Mouse (Mus musculus): Measurements from ENCODE around the gene Slc15a2.

The Slc15a2 gene

DNA sequence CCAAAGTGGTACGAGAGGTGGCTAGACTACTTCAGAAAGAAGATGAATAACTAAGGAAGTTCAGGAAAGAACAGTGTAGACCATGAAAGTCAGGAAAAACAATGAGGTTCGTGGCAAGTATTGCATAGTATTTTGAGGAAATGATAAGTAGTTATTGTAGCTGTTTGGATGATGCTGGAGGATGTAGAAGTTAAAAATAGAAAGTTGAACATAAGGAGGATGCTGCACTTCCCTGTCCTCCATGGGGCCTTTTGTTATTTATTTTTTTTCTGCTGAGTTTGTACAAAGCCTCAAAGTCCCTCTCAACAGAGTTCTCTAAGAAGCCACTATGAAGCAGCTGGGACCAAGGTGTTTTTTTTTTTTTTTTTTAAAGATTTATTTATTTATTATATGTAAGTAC is 37.0 kb downstream of the Slc15a2 start:
- DNase-seq = no peak

DNA sequence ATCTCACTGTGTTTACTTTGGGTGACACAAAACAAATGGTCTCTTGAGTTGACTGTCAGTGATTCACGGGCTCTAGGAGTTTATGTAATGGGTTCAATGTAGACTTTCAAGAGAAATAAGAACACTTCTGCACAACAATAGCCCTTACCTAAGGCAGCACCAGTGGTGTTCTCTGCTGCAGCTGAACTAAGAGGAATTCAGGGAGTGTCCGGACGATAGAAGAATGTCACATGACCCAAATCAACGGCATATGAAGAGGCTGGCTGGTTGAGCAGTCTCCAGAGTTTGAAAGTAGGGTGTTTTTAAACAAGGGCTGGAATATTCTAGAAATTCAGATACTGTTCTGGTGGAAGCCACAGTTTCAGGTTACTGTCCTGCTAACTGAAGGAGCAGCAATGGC is 37.7 kb downstream of the Slc15a2 start:
- no peak for DNase-seq

GRCm38 (mm10) chr16:36743580-36743979 is 41.2 kb downstream of the Slc15a2 start:
- DNase-seq = no peak

DNA sequence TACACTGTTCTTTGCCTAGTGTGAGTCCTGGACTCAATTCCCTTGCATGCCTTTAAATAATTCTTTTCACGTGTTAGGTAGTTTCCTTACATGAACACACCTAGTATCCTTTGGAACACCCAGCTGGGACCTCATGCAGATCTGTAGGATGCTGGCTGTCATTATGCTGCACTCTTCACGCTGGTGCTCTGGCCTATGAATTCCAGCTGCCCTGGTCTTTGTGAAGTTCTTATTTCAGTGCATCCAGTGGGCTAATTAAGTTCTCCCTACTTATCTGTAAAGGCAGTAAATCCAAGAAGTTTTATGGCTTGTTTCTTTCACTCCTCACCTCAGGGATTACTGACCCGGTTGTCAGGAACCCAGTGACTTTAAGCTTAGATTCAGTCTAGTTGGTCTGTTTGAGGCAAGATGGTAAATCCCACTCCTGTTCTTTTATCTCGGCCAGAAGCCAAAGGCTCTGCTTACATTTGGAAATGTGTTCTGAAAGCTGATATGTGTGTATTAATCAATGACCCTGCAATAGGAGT is 45.3 kb downstream of the Slc15a2 start:
- DNase-seq = no peak

DNA sequence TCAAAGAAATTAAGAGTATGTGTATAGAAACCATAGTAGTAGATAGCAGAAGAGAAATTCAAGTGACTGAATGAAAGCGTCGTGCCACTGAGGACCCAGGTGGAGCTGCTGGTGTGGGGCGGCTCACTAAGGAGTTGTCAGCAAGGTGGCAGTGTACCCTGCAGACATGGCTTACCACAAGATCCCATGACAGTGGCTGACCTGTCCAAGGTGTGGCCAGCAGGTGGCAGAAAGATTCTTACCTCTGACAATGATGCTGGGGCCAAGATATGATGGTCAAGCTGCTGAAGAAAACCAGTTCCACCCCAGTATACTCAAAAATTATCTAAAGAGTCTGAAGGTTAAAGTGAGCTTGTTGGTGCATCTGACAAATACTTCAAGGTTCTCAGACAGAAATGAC is 49.3 kb downstream of the Slc15a2 start:
- no peak for DNase-seq

DNA sequence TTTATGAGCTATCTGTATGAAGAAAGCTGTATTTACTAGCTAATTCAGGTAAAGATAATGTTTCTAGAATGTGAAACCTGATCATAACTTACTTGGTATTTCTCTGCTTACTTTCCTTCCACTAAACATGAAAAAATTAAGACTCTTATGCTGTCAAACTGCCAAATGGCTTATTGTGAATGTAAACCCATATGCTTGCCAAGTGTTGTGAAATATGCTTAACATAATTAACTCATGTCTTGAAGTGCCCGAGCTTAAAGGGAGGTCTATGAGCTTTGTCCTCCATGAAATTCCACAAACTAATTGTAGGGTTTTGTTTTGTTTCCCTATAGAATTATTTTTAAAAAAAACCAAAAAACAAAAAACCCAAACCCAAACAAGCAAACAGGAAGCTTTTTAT is 50.9 kb downstream of the Slc15a2 start:
- no peak for DNase-seq

GRCm38 (mm10) chr16:36732572-36732971 is 52.2 kb downstream of the Slc15a2 start:
- no peak for DNase-seq

- no peak for DNase-seq
Measured at GRCm38 (mm10) chr16:36728959-36729358, 55.8 kb downstream of the Slc15a2 start.

DNA sequence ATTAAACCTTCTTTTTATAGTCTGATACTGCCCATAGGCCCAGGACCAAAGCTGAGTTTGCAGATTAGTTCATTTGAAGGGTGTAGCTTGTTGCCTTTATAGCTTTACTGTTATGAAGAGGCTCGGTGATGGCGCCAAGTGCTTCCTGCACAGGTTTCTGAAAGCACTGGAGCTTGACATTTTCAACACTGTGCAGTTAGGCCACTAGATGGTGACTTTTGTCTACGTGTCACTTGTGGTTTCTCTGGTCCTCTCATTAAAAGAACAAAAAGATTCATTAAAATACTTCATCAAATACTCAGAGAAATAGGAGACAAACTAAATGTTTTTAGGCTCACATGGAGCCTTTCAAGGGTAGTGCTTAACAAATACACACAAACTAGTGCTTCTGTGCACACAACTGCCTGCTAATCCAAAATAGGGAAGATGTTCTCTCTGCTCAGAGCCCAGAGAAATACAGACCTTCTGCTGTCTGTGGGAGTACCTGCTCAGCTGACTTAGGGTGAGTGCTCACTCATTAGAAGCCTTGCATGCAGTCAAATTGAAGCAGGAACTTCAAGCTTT is 60.8 kb downstream of the Slc15a2 start:
- DNase-seq = no peak

GRCm38 (mm10) chr16:36722739-36723138 is 62.0 kb downstream of the Slc15a2 start:
- no peak for DNase-seq

DNA sequence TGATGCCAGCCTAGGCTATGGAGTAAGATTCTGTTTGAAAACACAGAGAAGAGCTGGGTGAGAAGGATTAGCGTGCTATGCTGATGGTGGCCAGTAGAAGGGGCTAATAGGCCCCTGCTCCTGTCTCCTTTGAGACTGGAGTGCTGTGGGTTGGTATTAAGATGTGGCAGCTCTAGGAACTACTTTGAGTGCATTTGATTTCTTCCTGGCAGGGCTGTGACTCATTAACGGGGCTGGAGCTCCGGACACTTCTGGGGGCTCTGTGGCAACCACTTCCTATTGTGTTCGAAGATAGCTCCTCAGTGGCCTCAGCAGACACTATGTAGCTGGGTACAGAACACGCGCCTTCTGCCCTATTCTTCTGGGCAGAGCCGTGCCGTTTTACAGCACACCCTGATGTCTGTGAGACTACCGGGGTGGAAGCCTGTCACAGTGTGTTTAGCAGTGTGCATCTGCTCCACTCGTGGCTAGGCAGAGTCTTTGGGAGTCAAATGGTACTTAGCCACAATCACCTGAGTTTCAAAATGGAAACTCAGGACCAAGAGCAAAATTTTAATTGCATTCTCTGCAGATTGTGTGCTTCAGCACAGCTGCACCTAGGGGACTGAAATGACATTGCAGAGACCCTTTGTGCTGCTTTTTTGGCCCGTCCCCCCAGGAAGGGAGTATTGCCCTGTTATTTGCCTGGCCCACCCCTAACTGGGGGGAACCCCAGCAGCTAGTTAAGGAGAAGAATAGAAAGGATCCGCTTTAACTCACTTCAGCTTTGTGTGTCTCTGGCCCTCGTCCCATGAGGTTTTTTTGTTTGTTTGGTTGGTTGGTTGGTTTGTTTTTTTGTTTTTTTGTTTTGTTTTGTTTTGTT is 64.3 kb downstream of the Slc15a2 start:
- DNase-seq = no peak

DNA sequence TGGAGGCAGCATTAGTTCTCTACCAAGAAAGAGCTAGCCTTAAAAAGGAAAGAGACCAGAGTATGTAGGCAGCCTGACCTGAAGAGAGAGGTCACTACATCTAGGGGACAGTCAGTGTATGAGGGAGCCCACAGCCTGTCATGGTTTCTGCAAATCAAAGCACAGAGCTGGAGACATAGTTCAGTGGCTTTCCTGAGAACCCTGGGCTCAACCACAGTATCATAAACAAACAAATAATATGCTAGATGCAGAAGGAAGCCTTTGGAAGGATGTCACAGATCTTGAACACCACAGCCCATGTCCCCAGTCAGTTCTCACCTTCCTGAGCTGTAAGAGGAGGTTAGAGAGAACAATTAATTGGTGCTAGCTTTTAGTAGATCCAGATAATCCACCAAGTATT is 66.1 kb downstream of the Slc15a2 start:
- no peak for DNase-seq

GRCm38 (mm10) chr16:36717481-36717880 is 67.3 kb downstream of the Slc15a2 start:
- no peak for DNase-seq

- no peak for DNase-seq
Measured at GRCm38 (mm10) chr16:36711760-36712159, 73.0 kb downstream of the Slc15a2 start.

DNA sequence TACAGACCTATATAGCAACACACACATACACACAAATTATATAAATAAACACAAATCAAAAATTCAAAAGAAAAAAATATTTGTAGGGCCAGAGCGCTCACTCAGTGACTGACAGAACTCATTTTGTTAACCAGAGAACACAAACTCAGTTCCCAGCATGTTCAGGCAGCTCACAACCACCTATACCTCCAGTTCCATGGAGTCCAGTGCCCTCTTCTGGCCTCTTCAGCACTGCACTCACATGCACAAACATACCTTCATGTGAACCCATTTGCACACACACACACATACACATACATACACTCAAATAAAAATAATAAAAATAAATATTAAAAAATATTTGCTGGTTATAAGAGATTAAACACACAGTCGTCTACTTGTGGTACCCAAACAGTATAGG is 74.0 kb downstream of the Slc15a2 start:
- DNase-seq = no peak

GRCm38 (mm10) chr16:36709405-36709804 is 75.4 kb downstream of the Slc15a2 start:
- no peak for DNase-seq

DNA sequence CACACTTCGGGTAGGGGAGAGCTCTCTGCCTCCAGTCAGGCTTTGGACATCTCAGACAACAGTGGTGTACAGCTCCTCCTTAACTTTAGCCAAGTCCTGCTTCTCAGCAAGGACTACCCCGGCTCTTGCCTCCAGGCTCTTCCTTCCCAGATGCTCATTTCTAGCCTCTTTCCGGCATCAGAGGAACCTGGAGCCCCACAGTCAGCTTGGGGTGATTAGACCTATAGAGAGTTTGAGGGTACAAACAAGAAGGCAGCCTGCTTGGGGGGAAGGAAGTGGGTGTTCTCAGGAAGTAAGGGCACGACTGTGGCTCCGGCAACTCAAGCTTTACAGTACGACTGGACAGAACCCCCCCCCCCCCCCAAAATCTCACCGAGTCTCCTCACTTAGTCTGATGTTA is 76.0 kb downstream of the Slc15a2 start:
- DNase-seq = no peak

- no peak for DNase-seq
Measured at GRCm38 (mm10) chr16:36707702-36708423, 76.9 kb downstream of the Slc15a2 start.

DNA sequence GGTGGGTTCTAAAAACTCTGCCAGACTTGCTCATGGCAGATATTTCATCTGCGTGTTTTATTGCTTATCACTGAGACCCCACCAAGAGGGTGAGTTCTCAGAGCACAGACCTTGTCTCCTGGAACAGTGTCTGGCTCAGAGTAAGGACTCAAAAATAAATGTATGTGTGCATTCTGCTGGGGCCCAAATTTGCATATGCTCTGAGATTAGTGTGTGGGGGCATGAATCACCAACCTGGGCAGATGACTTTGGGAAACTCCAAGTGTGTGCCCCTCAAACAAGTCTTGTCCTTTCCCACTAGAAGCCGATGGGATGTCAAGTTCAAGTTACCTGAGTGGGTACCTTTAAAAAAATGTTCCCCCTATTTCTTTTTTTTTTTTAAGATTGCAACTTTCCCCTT is 84.3 kb downstream of the Slc15a2 start:
- DNase-seq = no peak
